Mouse (Mus musculus): ENCODE data around the gene Borcs5. TPM values are rescaled to one million over a fixed set of nuclear protein-coding genes. Genes with fewer than 3 reads are reported as not detected.

Gene Borcs5
- polyA plus RNA-seq, 1 experiment from 2014 or later, result 28.3 TPM

DNA sequence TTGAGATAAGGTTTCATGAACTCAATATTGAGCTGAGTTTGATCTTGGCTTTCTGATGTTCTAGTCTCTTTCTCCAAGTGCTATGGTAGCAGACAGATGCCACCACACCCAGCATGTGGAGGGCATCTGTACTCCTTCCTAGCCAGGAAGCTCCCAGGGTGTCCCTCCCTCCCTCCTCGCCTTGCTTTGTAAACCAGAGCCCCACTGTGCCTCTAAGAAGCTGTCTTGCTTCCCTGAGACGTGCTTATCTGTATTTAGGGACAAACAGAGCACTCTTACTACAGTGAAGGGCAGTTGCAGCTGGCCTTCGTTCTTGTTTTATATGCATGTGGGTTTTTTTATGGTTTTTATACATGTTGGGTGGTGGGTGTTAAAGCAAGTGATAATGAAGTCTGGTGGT is 74.0 kb downstream of the Borcs5 start:
- WGBS, result 50% methylated on average over 3 of the region's 3 CpGs
- Histone ChIP-seq H3K4me1 (ENCODE audit: control insufficient read depth, insufficient read depth, low read length) (no peaks in the 10 kb centered on the region), H3K9ac (ENCODE audit: low read length) (no peak overlapping the region), H3K4me3 (ENCODE audit: low read depth, low read length) (no peak overlapping the region), H3K4me2 (no peak overlapping the region), H3K9me3 (ENCODE audit: control insufficient read depth, low read length) (no peaks in the 10 kb centered on the region), H3K27me3 (ENCODE audit: control insufficient read depth, insufficient read depth, low read length) (no peaks in the 10 kb centered on the region), H3K36me3 (ENCODE audit: control insufficient read depth, insufficient read depth, low read length) (peaks cover 7% of the 10 kb centered on the region; the same call in 1 of the 2 replicates), H3K27ac (ENCODE audit: low read depth, low read length) (no peak overlapping the region)
- ATAC-seq (ENCODE audit: low FRiP score) (no peak), DNase-seq (ENCODE audit: low spot score, missing footprints) (no peak)

DNA sequence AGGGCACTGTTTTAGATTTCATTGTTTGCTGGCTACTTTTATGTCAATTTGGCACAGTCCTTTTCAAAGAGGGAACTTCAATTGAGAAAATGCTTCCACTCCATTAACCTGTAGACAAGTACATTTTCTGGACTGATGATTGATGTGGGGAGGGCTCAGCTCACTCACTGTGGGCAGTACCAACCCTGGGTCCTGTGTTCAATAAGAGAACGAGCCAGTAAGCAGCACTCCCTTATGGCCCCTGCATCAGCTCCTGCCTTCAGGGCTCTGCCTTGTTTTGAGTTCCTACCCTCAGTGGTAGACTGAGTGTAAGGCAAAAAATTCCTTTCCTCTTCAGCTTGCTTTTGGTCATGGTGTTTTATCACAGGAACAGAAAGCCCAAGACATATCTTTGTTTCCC is 74.6 kb downstream of the Borcs5 start:
- H3K9me3 ChIP-seq (ENCODE audit: control insufficient read depth, low read length), result no peaks in the 10 kb centered on the region
- DNase-seq (ENCODE audit: low spot score, missing footprints) (no peak), ATAC-seq (ENCODE audit: low FRiP score) (no peak)
- H3K4me2 ChIP-seq, result no peak overlapping the region
- H3K27ac ChIP-seq (ENCODE audit: low read depth, low read length), result no peak overlapping the region
- no peaks in the 10 kb centered on the region for H3K27me3 ChIP-seq (ENCODE audit: control insufficient read depth, insufficient read depth, low read length)
- no peak overlapping the region for H3K9ac ChIP-seq (ENCODE audit: low read length)
- peaks cover 10% of the 10 kb centered on the region; the same call in 1 of the 2 replicates for H3K36me3 ChIP-seq (ENCODE audit: control insufficient read depth, insufficient read depth, low read length)
- H3K4me3 ChIP-seq (ENCODE audit: low read depth, low read length), result no peak overlapping the region
- 73% methylated on average over 1 of the region's 1 CpGs for WGBS
- H3K4me1 ChIP-seq (ENCODE audit: control insufficient read depth, insufficient read depth, low read length), result no peaks in the 10 kb centered on the region

DNA sequence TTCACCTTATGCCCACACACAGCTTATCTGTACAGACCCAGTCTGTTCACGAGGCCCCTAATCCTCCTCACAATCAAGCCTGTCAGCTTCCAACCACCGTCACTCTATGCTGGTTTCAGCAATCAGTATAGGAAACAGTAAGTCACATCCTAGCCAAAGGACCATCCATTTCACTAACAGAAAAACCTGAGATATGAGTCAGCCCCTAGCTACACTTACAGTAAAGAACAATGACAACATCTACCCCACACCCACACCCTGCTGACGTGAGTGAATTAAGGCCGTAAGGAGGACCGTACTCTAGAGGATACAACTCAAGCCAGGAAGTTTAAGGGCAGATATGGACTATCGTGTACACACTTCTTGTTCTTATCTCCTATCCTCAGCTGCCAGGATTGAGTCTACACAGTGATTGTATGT is 76.9 kb downstream of the Borcs5 start:
- Histone ChIP-seq H3K36me3 (ENCODE audit: control insufficient read depth, insufficient read depth, low read length) (peaks cover 12% of the 10 kb centered on the region; the same call in 1 of the 2 replicates), H3K4me1 (ENCODE audit: control insufficient read depth, insufficient read depth, low read length) (no peaks in the 10 kb centered on the region), H3K9me3 (ENCODE audit: control insufficient read depth, low read length) (no peaks in the 10 kb centered on the region), H3K4me3 (ENCODE audit: low read depth, low read length) (no peak overlapping the region), H3K27me3 (ENCODE audit: control insufficient read depth, insufficient read depth, low read length) (no peaks in the 10 kb centered on the region), H3K27ac (ENCODE audit: low read depth, low read length) (no peak overlapping the region), H3K4me2 (no peak overlapping the region), H3K9ac (ENCODE audit: low read length) (no peak overlapping the region)
- ATAC-seq (ENCODE audit: low FRiP score), result no peak
- WGBS, result 83% methylated on average over 6 of the region's 6 CpGs
- DNase-seq (ENCODE audit: low spot score, missing footprints), result no peak

DNA sequence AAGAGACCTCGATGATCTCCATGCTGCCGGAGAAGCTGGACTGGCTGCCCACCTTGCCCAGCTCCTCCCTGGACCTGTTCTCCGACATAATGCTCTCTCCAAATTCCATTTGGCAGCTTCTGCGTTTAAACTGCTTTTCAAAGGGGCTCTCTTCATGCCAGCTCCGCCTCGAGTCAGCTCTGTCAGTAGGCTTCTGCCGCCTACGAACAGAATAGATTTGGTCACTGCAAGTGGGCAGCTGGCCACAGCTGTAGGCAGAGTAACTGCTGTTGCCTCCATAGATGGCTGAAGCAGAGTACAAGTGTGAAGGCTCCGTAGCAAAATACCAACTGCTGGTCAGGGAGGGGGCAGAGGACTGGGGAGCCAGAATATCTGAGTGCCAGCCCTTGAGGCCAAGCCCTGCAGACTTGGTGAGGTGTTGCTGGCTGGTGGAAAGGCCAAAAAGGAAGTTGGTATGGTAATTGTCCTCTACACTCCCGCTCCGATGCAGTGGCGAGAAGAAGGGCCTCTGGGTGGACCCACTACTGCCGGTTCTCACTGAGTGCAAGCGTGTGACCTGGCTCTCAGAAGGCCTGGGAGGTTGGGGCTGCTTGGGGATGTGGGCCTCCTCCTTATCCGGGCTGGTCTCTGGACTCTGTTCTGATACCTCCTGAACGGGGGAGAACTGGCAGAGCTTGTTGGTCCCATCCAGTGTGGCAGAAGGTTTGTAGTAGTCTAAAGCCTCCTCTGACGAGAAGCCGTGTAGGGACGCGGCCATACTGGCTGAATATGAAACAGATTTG is 78.8 kb downstream of the Borcs5 start:
- H3K4me1 ChIP-seq (ENCODE audit: control insufficient read depth, insufficient read depth, low read length), result no peaks in the 10 kb centered on the region
- H3K9ac ChIP-seq (ENCODE audit: low read length), result no peak overlapping the region
- H3K36me3 ChIP-seq (ENCODE audit: control insufficient read depth, insufficient read depth, low read length), result peaks cover 12% of the 10 kb centered on the region; the same call in 1 of the 2 replicates
- WGBS, result 93% methylated on average over 20 of the region's 20 CpGs
- H3K27me3 ChIP-seq (ENCODE audit: control insufficient read depth, insufficient read depth, low read length), result no peaks in the 10 kb centered on the region
- DNase-seq (ENCODE audit: low spot score, missing footprints) (no peak), ATAC-seq (ENCODE audit: low FRiP score) (no peak)
- no peak overlapping the region for H3K4me3 ChIP-seq (ENCODE audit: low read depth, low read length)
- no peaks in the 10 kb centered on the region for H3K9me3 ChIP-seq (ENCODE audit: control insufficient read depth, low read length)
- no peak overlapping the region for H3K4me2 ChIP-seq
- no peak overlapping the region for H3K27ac ChIP-seq (ENCODE audit: low read depth, low read length)

DNA sequence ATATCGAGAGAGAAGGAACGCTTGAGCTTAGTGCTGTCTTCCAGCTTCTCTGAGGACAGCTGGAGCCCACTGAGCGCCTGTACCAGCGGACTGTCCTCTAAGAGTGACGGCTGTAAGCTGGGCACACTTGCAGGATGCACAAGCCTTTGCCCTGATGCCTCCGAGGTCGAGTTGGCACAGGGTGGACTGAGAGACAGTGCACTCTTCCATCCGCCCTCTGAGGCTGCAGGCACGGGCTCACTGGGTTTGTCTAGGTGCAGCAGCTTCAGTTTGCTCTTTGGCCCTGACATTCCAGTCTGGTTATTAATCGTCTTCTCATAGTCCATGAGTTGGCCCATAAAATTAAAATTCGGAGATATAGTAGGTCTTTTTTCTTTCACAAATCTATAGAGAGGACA is 79.4 kb downstream of the Borcs5 start:
- DNase-seq (ENCODE audit: low spot score, missing footprints) (no peak), ATAC-seq (ENCODE audit: low FRiP score) (no peak)
- Histone ChIP-seq H3K4me3 (ENCODE audit: low read depth, low read length) (no peak overlapping the region), H3K9me3 (ENCODE audit: control insufficient read depth, low read length) (no peaks in the 10 kb centered on the region), H3K4me1 (ENCODE audit: control insufficient read depth, insufficient read depth, low read length) (no peaks in the 10 kb centered on the region), H3K4me2 (no peak overlapping the region), H3K27ac (ENCODE audit: low read depth, low read length) (no peak overlapping the region), H3K9ac (ENCODE audit: low read length) (no peak overlapping the region), H3K36me3 (ENCODE audit: control insufficient read depth, insufficient read depth, low read length) (peaks cover 12% of the 10 kb centered on the region), H3K27me3 (ENCODE audit: control insufficient read depth, insufficient read depth, low read length) (no peaks in the 10 kb centered on the region)
- 91% methylated on average over 11 of the region's 11 CpGs for WGBS

DNA sequence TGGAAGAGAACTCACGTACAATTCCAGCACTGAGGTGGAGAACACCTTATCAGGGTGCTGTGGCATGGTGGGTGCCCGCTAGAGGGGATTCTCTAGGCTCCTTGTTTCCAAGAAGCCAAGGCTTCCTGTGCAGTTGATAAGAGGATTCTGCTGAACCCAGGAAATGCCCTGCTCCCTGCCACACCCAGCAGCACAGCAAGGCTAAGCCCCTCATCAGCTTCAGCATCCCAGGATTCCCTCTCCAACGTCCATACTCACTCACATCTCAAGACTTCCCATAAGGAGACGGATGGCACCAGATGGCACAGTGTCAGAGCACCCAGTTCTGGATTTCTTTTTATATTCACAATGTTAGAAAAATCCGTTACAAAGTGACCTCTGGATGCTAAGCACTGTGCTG is 79.8 kb downstream of the Borcs5 start:
- DNase-seq (ENCODE audit: low spot score, missing footprints) (no peak), ATAC-seq (ENCODE audit: low FRiP score) (no peak)
- Histone ChIP-seq H3K4me2 (no peak overlapping the region), H3K9me3 (ENCODE audit: control insufficient read depth, low read length) (no peaks in the 10 kb centered on the region), H3K27me3 (ENCODE audit: control insufficient read depth, insufficient read depth, low read length) (no peaks in the 10 kb centered on the region), H3K4me1 (ENCODE audit: control insufficient read depth, insufficient read depth, low read length) (no peaks in the 10 kb centered on the region), H3K36me3 (ENCODE audit: control insufficient read depth, insufficient read depth, low read length) (peaks cover 15% of the 10 kb centered on the region), H3K4me3 (ENCODE audit: low read depth, low read length) (no peak overlapping the region), H3K9ac (ENCODE audit: low read length) (no peak overlapping the region), H3K27ac (ENCODE audit: low read depth, low read length) (no peak overlapping the region)
- 90% methylated on average over 5 of the region's 5 CpGs for WGBS

DNA sequence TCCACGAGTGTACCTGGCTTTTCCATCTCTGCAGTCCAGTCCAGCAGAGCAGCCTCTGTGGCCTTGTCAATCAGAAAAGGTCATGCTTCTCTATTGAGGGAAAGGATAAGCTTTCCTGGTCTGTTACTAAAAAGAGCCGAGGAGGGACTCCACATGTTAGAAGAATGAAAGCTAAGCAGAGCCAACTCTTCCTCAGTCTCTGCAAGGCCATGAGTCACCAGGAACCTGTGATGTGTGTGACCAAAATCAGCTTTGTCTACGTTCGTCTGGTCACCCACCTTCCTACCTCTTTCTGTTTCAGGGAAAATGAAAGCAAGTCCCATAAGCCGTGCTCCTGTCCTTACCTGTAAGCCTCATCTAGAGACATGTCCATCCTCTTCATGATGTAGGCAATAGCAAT is 80.8 kb downstream of the Borcs5 start:
- WGBS, result 83% methylated on average over 5 of the region's 5 CpGs

DNA sequence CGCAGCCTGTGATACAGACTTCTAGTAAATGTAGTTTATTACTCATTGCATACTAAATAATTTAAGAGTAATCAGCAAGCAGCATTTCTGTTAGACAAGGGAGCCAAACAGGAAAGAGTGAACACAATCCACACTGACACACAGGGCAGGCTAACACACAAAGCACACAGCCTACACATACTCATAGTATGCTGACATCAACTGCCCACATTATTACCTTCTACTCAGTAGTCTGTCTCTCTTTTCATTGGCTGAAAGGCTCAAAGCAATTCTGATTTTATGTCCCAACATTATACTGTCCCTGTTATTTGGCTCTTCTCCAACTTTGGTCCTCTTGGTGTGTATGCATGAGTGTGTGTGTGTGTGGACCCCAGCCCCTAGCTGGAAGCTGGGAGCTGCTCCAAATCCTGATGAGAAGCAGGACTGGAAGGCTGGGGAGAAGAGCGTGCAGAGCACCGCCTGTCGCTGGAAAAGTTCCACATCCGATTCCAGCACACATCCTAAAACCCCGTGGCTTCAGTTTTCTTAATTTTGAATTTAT is 82.5 kb downstream of the Borcs5 start:
- 97% methylated on average over 6 of the region's 6 CpGs for WGBS

More for the DNA sequence above, 80.8 kb downstream of the Borcs5 start:
- Histone ChIP-seq H3K9me3 (ENCODE audit: control insufficient read depth, low read length) (no peaks in the 10 kb centered on the region), H3K27ac (ENCODE audit: low read depth, low read length) (no peak overlapping the region), H3K4me2 (no peak overlapping the region), H3K4me1 (ENCODE audit: control insufficient read depth, insufficient read depth, low read length) (no peaks in the 10 kb centered on the region), H3K9ac (ENCODE audit: low read length) (no peak overlapping the region), H3K36me3 (ENCODE audit: control insufficient read depth, insufficient read depth, low read length) (peaks cover 15% of the 10 kb centered on the region), H3K4me3 (ENCODE audit: low read depth, low read length) (no peak overlapping the region), H3K27me3 (ENCODE audit: control insufficient read depth, insufficient read depth, low read length) (no peaks in the 10 kb centered on the region)
- ATAC-seq (ENCODE audit: low FRiP score) (no peak), DNase-seq (ENCODE audit: low spot score, missing footprints) (no peak)

DNA sequence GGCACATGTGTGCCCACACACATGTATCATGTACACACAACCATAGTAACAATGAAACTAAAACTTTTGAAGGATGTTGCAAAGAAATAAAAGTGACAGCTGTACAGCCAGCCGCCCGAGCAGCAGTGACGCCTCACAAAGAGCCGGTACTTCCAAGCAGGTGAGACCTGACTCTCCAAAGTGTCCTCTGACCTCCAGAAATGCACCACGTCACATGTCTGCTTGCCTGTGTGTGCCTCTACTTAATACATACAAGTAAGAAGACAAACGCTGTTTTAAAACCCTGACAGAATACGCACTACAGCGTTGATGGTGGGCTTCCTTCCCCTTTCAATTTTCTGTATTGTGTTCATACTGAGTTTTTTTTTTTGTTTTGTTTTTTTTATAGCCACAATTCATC is 83.6 kb downstream of the Borcs5 start:
- Histone ChIP-seq H3K27me3 (ENCODE audit: control insufficient read depth, insufficient read depth, low read length) (no peaks in the 10 kb centered on the region), H3K36me3 (ENCODE audit: control insufficient read depth, insufficient read depth, low read length) (peaks cover 13% of the 10 kb centered on the region), H3K9ac (ENCODE audit: low read length) (no peak overlapping the region), H3K4me2 (no peak overlapping the region), H3K27ac (ENCODE audit: low read depth, low read length) (no peak overlapping the region), H3K9me3 (ENCODE audit: control insufficient read depth, low read length) (no peaks in the 10 kb centered on the region), H3K4me1 (ENCODE audit: control insufficient read depth, insufficient read depth, low read length) (no peaks in the 10 kb centered on the region), H3K4me3 (ENCODE audit: low read depth, low read length) (no peak overlapping the region)
- ATAC-seq (ENCODE audit: low FRiP score) (no peak), DNase-seq (ENCODE audit: low spot score, missing footprints) (no peak)
- 95% methylated on average over 8 of the region's 8 CpGs for WGBS

More for the DNA sequence above, 82.5 kb downstream of the Borcs5 start:
- Histone ChIP-seq H3K4me1 (ENCODE audit: control insufficient read depth, insufficient read depth, low read length) (no peaks in the 10 kb centered on the region), H3K36me3 (ENCODE audit: control insufficient read depth, insufficient read depth, low read length) (peaks cover 15% of the 10 kb centered on the region), H3K27ac (ENCODE audit: low read depth, low read length) (no peak overlapping the region), H3K27me3 (ENCODE audit: control insufficient read depth, insufficient read depth, low read length) (no peaks in the 10 kb centered on the region), H3K9ac (ENCODE audit: low read length) (no peak overlapping the region), H3K4me2 (no peak overlapping the region), H3K9me3 (ENCODE audit: control insufficient read depth, low read length) (no peaks in the 10 kb centered on the region), H3K4me3 (ENCODE audit: low read depth, low read length) (no peak overlapping the region)
- DNase-seq (ENCODE audit: low spot score, missing footprints) (no peak), ATAC-seq (ENCODE audit: low FRiP score) (no peak)

Data from midbrain, embryonic 11.5 days (tissue).